Mouse (Mus musculus): Measurements from ENCODE around the gene Gli2. TPM values are rescaled to one million over a fixed set of nuclear protein-coding genes. Genes with fewer than 3 reads are reported as not detected.

Gli2 gene
- 14.5 and 15.7 TPM in 2 replicates for polyA plus RNA-seq (2015; fragmentation: Nextera tagmentation; extraction: Ambion mirVana)

- no peaks in the 10 kb centered on the region for H3K9me3 ChIP-seq
- H3K36me3 ChIP-seq: no peaks in the 10 kb centered on the region
- peak within 1 kb of the TSS; percentile 70 for H3K4me3 ChIP-seq
- ATAC-seq (ENCODE audit: insufficient number of reproducible peaks, low FRiP score, low TSS enrichment, low read depth): peak; percentile 84
- H3K4me1 ChIP-seq: peaks cover 58% of the 10 kb centered on the region
- H3K4me2 ChIP-seq: peak within 1 kb of the TSS; percentile 84
- H3K9ac ChIP-seq: peak within 1 kb of the TSS; percentile 68
- WGBS: under 1% methylated on average over 42 of the region's 42 CpGs
- H3K27me3 ChIP-seq: no peaks in the 10 kb centered on the region
- peak within 1 kb of the TSS; percentile 99 for H3K27ac ChIP-seq
Measured at GRCm38 (mm10) chr1:119053402-119053841, at the start of gene Gli2. Gene Gli2, minus strand, starts transcription at chr1:119053619.

- Histone ChIP-seq H3K9me3 (no peaks in the 10 kb centered on the region), H3K27me3 (no peaks in the 10 kb centered on the region), H3K4me2 (no peak overlapping the region), H3K36me3 (no peaks in the 10 kb centered on the region), H3K9ac (no peak overlapping the region), H3K4me1 (peaks cover 4% of the 10 kb centered on the region), H3K4me3 (no peak overlapping the region), H3K27ac (no peak overlapping the region)
- ATAC-seq (ENCODE audit: insufficient number of reproducible peaks, low FRiP score, low TSS enrichment, low read depth): no peak
- 43% methylated on average over 13 of the region's 13 CpGs for WGBS
Measured at GRCm38 (mm10) chr1:119097921-119098521, 44.6 kb upstream of the Gli2 start.

GRCm38 (mm10) chr1:119093739-119094138 lies 40.3 kb upstream of the Gli2 start:
- Histone ChIP-seq H3K4me1 (peaks cover 9% of the 10 kb centered on the region), H3K4me3 (no peak overlapping the region), H3K36me3 (no peaks in the 10 kb centered on the region), H3K4me2 (no peak overlapping the region), H3K27me3 (no peaks in the 10 kb centered on the region), H3K9ac (no peak overlapping the region), H3K9me3 (no peaks in the 10 kb centered on the region), H3K27ac (no peak overlapping the region)
- no peak for ATAC-seq (ENCODE audit: insufficient number of reproducible peaks, low FRiP score, low TSS enrichment, low read depth)
- WGBS: 14% methylated on average over 8 of the region's 8 CpGs

- no peak overlapping the region for H3K9ac ChIP-seq
- WGBS: 63% methylated on average over 18 of the region's 18 CpGs
- no peak for ATAC-seq (ENCODE audit: insufficient number of reproducible peaks, low FRiP score, low TSS enrichment, low read depth)
- H3K4me3 ChIP-seq: no peak overlapping the region
- H3K9me3 ChIP-seq: no peaks in the 10 kb centered on the region
- H3K27me3 ChIP-seq: no peaks in the 10 kb centered on the region
- H3K27ac ChIP-seq: no peak overlapping the region
- no peaks in the 10 kb centered on the region for H3K36me3 ChIP-seq
- H3K4me1 ChIP-seq: peaks cover 7% of the 10 kb centered on the region; the same call in 1 of the 2 replicates
- H3K4me2 ChIP-seq: no peak overlapping the region
Measured at GRCm38 (mm10) chr1:119089887-119090620, 36.6 kb upstream of the Gli2 start.

GRCm38 (mm10) chr1:119087539-119087938 lies 34.1 kb upstream of the Gli2 start:
- no peaks in the 10 kb centered on the region for H3K36me3 ChIP-seq
- ATAC-seq (ENCODE audit: insufficient number of reproducible peaks, low FRiP score, low TSS enrichment, low read depth): no peak
- no peak overlapping the region for H3K4me3 ChIP-seq
- peaks cover 13% of the 10 kb centered on the region for H3K4me1 ChIP-seq
- H3K27ac ChIP-seq: no peak overlapping the region
- H3K9ac ChIP-seq: no peak overlapping the region
- H3K9me3 ChIP-seq: no peaks in the 10 kb centered on the region
- no peak overlapping the region for H3K4me2 ChIP-seq
- no peaks in the 10 kb centered on the region for H3K27me3 ChIP-seq
- 3% methylated on average over 3 of the region's 3 CpGs for WGBS

- H3K4me2 ChIP-seq: no peak overlapping the region
- H3K36me3 ChIP-seq: no peaks in the 10 kb centered on the region
- H3K4me3 ChIP-seq: no peak overlapping the region
- H3K27me3 ChIP-seq: no peaks in the 10 kb centered on the region
- H3K4me1 ChIP-seq: peaks cover 19% of the 10 kb centered on the region
- H3K9me3 ChIP-seq: no peaks in the 10 kb centered on the region
- WGBS: 52% methylated on average over 10 of the region's 10 CpGs
- no peak for ATAC-seq (ENCODE audit: insufficient number of reproducible peaks, low FRiP score, low TSS enrichment, low read depth)
- H3K27ac ChIP-seq: no peak overlapping the region
- no peak overlapping the region for H3K9ac ChIP-seq
Measured at GRCm38 (mm10) chr1:119085771-119086170, 32.4 kb upstream of the Gli2 start.

GRCm38 (mm10) chr1:119083468-119083921 lies 30.1 kb upstream of the Gli2 start:
- Histone ChIP-seq H3K9ac (no peak overlapping the region), H3K4me1 (peaks cover 13% of the 10 kb centered on the region), H3K4me3 (no peak overlapping the region), H3K9me3 (no peaks in the 10 kb centered on the region), H3K27me3 (no peaks in the 10 kb centered on the region), H3K4me2 (peak overlapping the region; percentile 29), H3K27ac (no peak overlapping the region), H3K36me3 (no peaks in the 10 kb centered on the region)
- ATAC-seq (ENCODE audit: insufficient number of reproducible peaks, low FRiP score, low TSS enrichment, low read depth): 0 out of 2 replicates have a peak, but pooled peaks have one; percentile 32
- WGBS: 19% methylated on average over 10 of the region's 10 CpGs

GRCm38 (mm10) chr1:119082231-119082991 lies 29.0 kb upstream of the Gli2 start:
- H3K9ac ChIP-seq: no peak overlapping the region
- WGBS: 32% methylated on average over 12 of the region's 12 CpGs

GRCm38 (mm10) chr1:119077933-119078332 lies 24.5 kb upstream of the Gli2 start:
- no peak overlapping the region for H3K27ac ChIP-seq
- H3K27me3 ChIP-seq: peaks cover 8% of the 10 kb centered on the region; the same call in 1 of the 2 replicates
- no peaks in the 10 kb centered on the region for H3K9me3 ChIP-seq
- ATAC-seq (ENCODE audit: insufficient number of reproducible peaks, low FRiP score, low TSS enrichment, low read depth): peak; percentile 52
- H3K4me1 ChIP-seq: peaks cover 13% of the 10 kb centered on the region
- no peak overlapping the region for H3K4me3 ChIP-seq
- 87% methylated on average over 7 of the region's 7 CpGs for WGBS
- H3K9ac ChIP-seq: no peak overlapping the region
- H3K4me2 ChIP-seq: no peak overlapping the region
- no peaks in the 10 kb centered on the region for H3K36me3 ChIP-seq

More at GRCm38 (mm10) chr1:119082231-119082991, 29.0 kb upstream of the Gli2 start:
- ATAC-seq (ENCODE audit: insufficient number of reproducible peaks, low FRiP score, low TSS enrichment, low read depth): no peak
- Histone ChIP-seq H3K36me3 (no peaks in the 10 kb centered on the region), H3K27me3 (peaks cover 3% of the 10 kb centered on the region; the same call in 1 of the 2 replicates), H3K27ac (0 out of 2 replicates have a peak overlapping the region, but pooled peaks have one; percentile 1), H3K4me3 (no peak overlapping the region), H3K4me2 (no peak overlapping the region), H3K9me3 (no peaks in the 10 kb centered on the region), H3K4me1 (peaks cover 14% of the 10 kb centered on the region)

- Histone ChIP-seq H3K9me3 (no peaks in the 10 kb centered on the region), H3K4me1 (0 out of 2 replicates have a peak, but pooled peaks cover 10% of the 10 kb centered on the region), H3K27ac (no peak overlapping the region), H3K4me3 (no peak overlapping the region), H3K9ac (no peak overlapping the region), H3K4me2 (no peak overlapping the region), H3K27me3 (peaks cover 8% of the 10 kb centered on the region; the same call in 1 of the 2 replicates), H3K36me3 (no peaks in the 10 kb centered on the region)
- 78% methylated on average over 4 of the region's 4 CpGs for WGBS
- no peak for ATAC-seq (ENCODE audit: insufficient number of reproducible peaks, low FRiP score, low TSS enrichment, low read depth)
Measured at GRCm38 (mm10) chr1:119076333-119076732, 22.9 kb upstream of the Gli2 start.

GRCm38 (mm10) chr1:119075916-119076315 lies 22.5 kb upstream of the Gli2 start:
- Histone ChIP-seq H3K4me2 (no peak overlapping the region), H3K4me1 (peaks cover 14% of the 10 kb centered on the region; the same call in 1 of the 2 replicates), H3K9me3 (no peaks in the 10 kb centered on the region), H3K36me3 (no peaks in the 10 kb centered on the region), H3K27ac (no peak overlapping the region), H3K9ac (no peak overlapping the region), H3K4me3 (no peak overlapping the region), H3K27me3 (peaks cover 8% of the 10 kb centered on the region; the same call in 1 of the 2 replicates)
- WGBS: 62% methylated on average over 3 of the region's 3 CpGs
- ATAC-seq (ENCODE audit: insufficient number of reproducible peaks, low FRiP score, low TSS enrichment, low read depth): no peak

Data from limb, embryonic 15.5 days (tissue).